Mouse (Mus musculus) bone marrow macrophage, adult 2 months (primary cell): ENCODE results near the gene C1galt1.

Experiments
- CTCF ChIP-seq: IDR thresholded peaks from 2 replicates; pipeline ENCODE4 v1.5.1; 2012; ENCODE audit warnings: low read depth, mild to moderate bottlenecking, low read length, moderate library complexity
- POLR2A ChIP-seq: IDR thresholded peaks from 2 replicates; pipeline ENCODE4 v1.6.1; 2012; ENCODE audit warnings: mild to moderate bottlenecking, low read depth, low read length, borderline replicate concordance

- no peak for TF ChIP-seq CTCF
- TF ChIP-seq POLR2A = no peak
Measured at GRCm38 (mm10) chr6:7803765-7804542, 40.7 kb upstream of the C1galt1 start.
